Mouse (Mus musculus): ENCODE data around the gene Tsc22d1.

Tsc22d1 gene

GRCm38 (mm10) chr14:76414862-76415780 is at the start of gene Tsc22d1:
TSS of gene Tsc22d1 (plus strand) at chr14:76414961.
- no peak for DNase-seq (ENCODE audit: low read depth, low spot score)

- DNase-seq (ENCODE audit: low read depth, low spot score) = no peak
Observed at GRCm38 (mm10) chr14:76373638-76374037, 41.1 kb upstream of the Tsc22d1 start.

- no peak for DNase-seq (ENCODE audit: low read depth, low spot score)
Observed at GRCm38 (mm10) chr14:76374601-76375000, 40.2 kb upstream of the Tsc22d1 start.

GRCm38 (mm10) chr14:76376561-76376960 is 38.2 kb upstream of the Tsc22d1 start:
- DNase-seq (ENCODE audit: low read depth, low spot score) = no peak

GRCm38 (mm10) chr14:76379411-76379810 is 35.4 kb upstream of the Tsc22d1 start:
- DNase-seq (ENCODE audit: low read depth, low spot score) = no peak

- no peak for DNase-seq (ENCODE audit: low read depth, low spot score)
Observed at GRCm38 (mm10) chr14:76388025-76388424, 26.7 kb upstream of the Tsc22d1 start.

- no peak for DNase-seq (ENCODE audit: low read depth, low spot score)
Observed at GRCm38 (mm10) chr14:76398251-76398650, 16.5 kb upstream of the Tsc22d1 start.

- DNase-seq (ENCODE audit: low read depth, low spot score) = no peak
Observed at GRCm38 (mm10) chr14:76402574-76402973, 12.2 kb upstream of the Tsc22d1 start.

- no peak for DNase-seq (ENCODE audit: low read depth, low spot score)
Observed at GRCm38 (mm10) chr14:76409111-76409510, 5.7 kb upstream of the Tsc22d1 start.

GRCm38 (mm10) chr14:76413773-76414121 is 1.0 kb upstream of the Tsc22d1 start:
- DNase-seq (ENCODE audit: low read depth, low spot score) = no peak

- DNase-seq (ENCODE audit: low read depth, low spot score) = peak; percentile 93
Observed at GRCm38 (mm10) chr14:76414122-76414861, 469 bp upstream of the Tsc22d1 start.

GRCm38 (mm10) chr14:76415781-76416301 is 1.1 kb downstream of the Tsc22d1 start:
- peak; percentile 45 for DNase-seq (ENCODE audit: low read depth, low spot score)

GRCm38 (mm10) chr14:76416366-76417040 is 1.7 kb downstream of the Tsc22d1 start:
- no peak for DNase-seq (ENCODE audit: low read depth, low spot score)

GRCm38 (mm10) chr14:76417346-76417745 is 2.6 kb downstream of the Tsc22d1 start:
- no peak for DNase-seq (ENCODE audit: low read depth, low spot score)

- DNase-seq (ENCODE audit: low read depth, low spot score) = no peak
Observed at GRCm38 (mm10) chr14:76420726-76421125, 6.0 kb downstream of the Tsc22d1 start.

GRCm38 (mm10) chr14:76421162-76421561 is 6.4 kb downstream of the Tsc22d1 start:
- DNase-seq (ENCODE audit: low read depth, low spot score) = no peak

GRCm38 (mm10) chr14:76425422-76425821 is 10.7 kb downstream of the Tsc22d1 start:
- DNase-seq (ENCODE audit: low read depth, low spot score) = no peak

GRCm38 (mm10) chr14:76425986-76426530 is 11.3 kb downstream of the Tsc22d1 start:
- DNase-seq (ENCODE audit: low read depth, low spot score) = no peak

GRCm38 (mm10) chr14:76428855-76429254 is 14.1 kb downstream of the Tsc22d1 start:
- no peak for DNase-seq (ENCODE audit: low read depth, low spot score)

- DNase-seq (ENCODE audit: low read depth, low spot score) = no peak
Observed at GRCm38 (mm10) chr14:76431918-76432317, 17.2 kb downstream of the Tsc22d1 start.

GRCm38 (mm10) chr14:76432369-76432768 is 17.6 kb downstream of the Tsc22d1 start:
- DNase-seq (ENCODE audit: low read depth, low spot score) = no peak

- DNase-seq (ENCODE audit: low read depth, low spot score) = no peak
Observed at GRCm38 (mm10) chr14:76432816-76433215, 18.1 kb downstream of the Tsc22d1 start.

All from CD4-positive helper T cell, adult 2 months (primary cell).